Mouse (Mus musculus): ENCODE data around the gene Exoc2. TPM values are rescaled to one million over a fixed set of nuclear protein-coding genes. Genes with fewer than 3 reads are reported as not detected.

The Exoc2 gene
- polyA plus RNA-seq, 1 experiment from 2014 or later, result 27.4 TPM

- ATAC-seq (ENCODE audit: insufficient number of reproducible peaks, low FRiP score, low TSS enrichment, low read depth), result no peak
- Histone ChIP-seq H3K4me3 (replicated peaks) (no peak overlapping the region), H3K27ac (replicated peaks) (no peak overlapping the region), H3K9ac (no peak overlapping the region), H3K27me3 (no peaks in the 10 kb centered on the region), H3K9me3 (replicated peaks) (no peaks in the 10 kb centered on the region), H3K4me2 (replicated peaks) (no peak overlapping the region), H3K4me1 (no peaks in the 10 kb centered on the region), H3K36me3 (0 out of 2 replicates have a peak, but pooled peaks cover 4% of the 10 kb centered on the region)
- WGBS, result 56% methylated on average over 4 of the region's 4 CpGs
Measured at GRCm38 (mm10) chr13:30931613-30932012, 42.3 kb downstream of the Exoc2 start.

- no peak overlapping the region for H3K4me3 ChIP-seq (replicated peaks)
- H3K9ac ChIP-seq, result no peak overlapping the region
- H3K4me1 ChIP-seq, result no peaks in the 10 kb centered on the region
- H3K4me2 ChIP-seq (replicated peaks), result no peak overlapping the region
- H3K9me3 ChIP-seq (replicated peaks), result no peaks in the 10 kb centered on the region
- no peak for ATAC-seq (ENCODE audit: insufficient number of reproducible peaks, low FRiP score, low TSS enrichment, low read depth)
- WGBS, result 83% methylated on average over 2 of the region's 2 CpGs
- no peak overlapping the region for H3K27ac ChIP-seq (replicated peaks)
- no peaks in the 10 kb centered on the region for H3K27me3 ChIP-seq
- peaks cover 10% of the 10 kb centered on the region for H3K36me3 ChIP-seq
Measured at GRCm38 (mm10) chr13:30929119-30929518, 44.8 kb downstream of the Exoc2 start.

- no peak overlapping the region for H3K4me2 ChIP-seq (replicated peaks)
- H3K4me3 ChIP-seq (replicated peaks), result no peak overlapping the region
- H3K27me3 ChIP-seq, result no peaks in the 10 kb centered on the region
Measured at GRCm38 (mm10) chr13:30924269-30924668, 49.6 kb downstream of the Exoc2 start.

GRCm38 (mm10) chr13:30921914-30922313 is 52.0 kb downstream of the Exoc2 start:
- H3K27me3 ChIP-seq, result no peaks in the 10 kb centered on the region
- WGBS, result 87% methylated on average over 4 of the region's 4 CpGs

More at GRCm38 (mm10) chr13:30924269-30924668, 49.6 kb downstream of the Exoc2 start:
- Histone ChIP-seq H3K9ac (no peak overlapping the region), H3K36me3 (peaks cover 7% of the 10 kb centered on the region), H3K27ac (replicated peaks) (no peak overlapping the region), H3K4me1 (no peaks in the 10 kb centered on the region), H3K9me3 (replicated peaks) (no peaks in the 10 kb centered on the region)
- 89% methylated on average over 6 of the region's 6 CpGs for WGBS
- no peak for ATAC-seq (ENCODE audit: insufficient number of reproducible peaks, low FRiP score, low TSS enrichment, low read depth)

GRCm38 (mm10) chr13:30913757-30914156 is 60.1 kb downstream of the Exoc2 start:
- H3K4me2 ChIP-seq (replicated peaks), result no peak overlapping the region
- H3K9me3 ChIP-seq (replicated peaks), result no peaks in the 10 kb centered on the region
- no peak overlapping the region for H3K27ac ChIP-seq (replicated peaks)
- H3K36me3 ChIP-seq, result no peaks in the 10 kb centered on the region
- H3K4me1 ChIP-seq, result no peaks in the 10 kb centered on the region
- no peak overlapping the region for H3K9ac ChIP-seq
- no peak for ATAC-seq (ENCODE audit: insufficient number of reproducible peaks, low FRiP score, low TSS enrichment, low read depth)
- no peaks in the 10 kb centered on the region for H3K27me3 ChIP-seq
- no peak overlapping the region for H3K4me3 ChIP-seq (replicated peaks)

More at GRCm38 (mm10) chr13:30921914-30922313, 52.0 kb downstream of the Exoc2 start:
- Histone ChIP-seq H3K4me2 (replicated peaks) (no peak overlapping the region), H3K36me3 (peaks cover 6% of the 10 kb centered on the region), H3K4me1 (no peaks in the 10 kb centered on the region), H3K9me3 (replicated peaks) (no peaks in the 10 kb centered on the region), H3K4me3 (replicated peaks) (no peak overlapping the region), H3K9ac (no peak overlapping the region), H3K27ac (replicated peaks) (no peak overlapping the region)
- no peak for ATAC-seq (ENCODE audit: insufficient number of reproducible peaks, low FRiP score, low TSS enrichment, low read depth)

GRCm38 (mm10) chr13:30913028-30913427 is 60.9 kb downstream of the Exoc2 start:
- no peak for ATAC-seq (ENCODE audit: insufficient number of reproducible peaks, low FRiP score, low TSS enrichment, low read depth)
- no peak overlapping the region for H3K27ac ChIP-seq (replicated peaks)
- no peak overlapping the region for H3K9ac ChIP-seq
- no peaks in the 10 kb centered on the region for H3K27me3 ChIP-seq
- H3K4me3 ChIP-seq (replicated peaks), result no peak overlapping the region
- H3K4me1 ChIP-seq, result no peaks in the 10 kb centered on the region
- H3K9me3 ChIP-seq (replicated peaks), result no peaks in the 10 kb centered on the region
- H3K36me3 ChIP-seq, result no peaks in the 10 kb centered on the region
- WGBS, result 16% methylated on average over 4 of the region's 4 CpGs
- H3K4me2 ChIP-seq (replicated peaks), result no peak overlapping the region

- ATAC-seq (ENCODE audit: insufficient number of reproducible peaks, low FRiP score, low TSS enrichment, low read depth), result no peak
- Histone ChIP-seq H3K27me3 (no peaks in the 10 kb centered on the region), H3K27ac (replicated peaks) (no peak overlapping the region), H3K4me1 (no peaks in the 10 kb centered on the region), H3K9me3 (replicated peaks) (no peaks in the 10 kb centered on the region), H3K36me3 (no peaks in the 10 kb centered on the region), H3K4me2 (replicated peaks) (no peak overlapping the region), H3K4me3 (replicated peaks) (no peak overlapping the region), H3K9ac (no peak overlapping the region)
- WGBS, result 75% methylated on average over 5 of the region's 5 CpGs
Measured at GRCm38 (mm10) chr13:30911931-30912625, 61.8 kb downstream of the Exoc2 start.

- 55% methylated on average over 5 of the region's 5 CpGs for WGBS
Measured at GRCm38 (mm10) chr13:30910889-30911288, 63.0 kb downstream of the Exoc2 start.

GRCm38 (mm10) chr13:30902286-30902685 is 71.6 kb downstream of the Exoc2 start:
- 49% methylated on average over 2 of the region's 2 CpGs for WGBS
- Histone ChIP-seq H3K36me3 (peaks cover 22% of the 10 kb centered on the region), H3K9ac (no peak overlapping the region), H3K4me2 (replicated peaks) (no peak overlapping the region), H3K27ac (replicated peaks) (no peak overlapping the region), H3K9me3 (replicated peaks) (no peaks in the 10 kb centered on the region), H3K4me3 (replicated peaks) (no peak overlapping the region), H3K27me3 (no peaks in the 10 kb centered on the region), H3K4me1 (no peaks in the 10 kb centered on the region)
- no peak for ATAC-seq (ENCODE audit: insufficient number of reproducible peaks, low FRiP score, low TSS enrichment, low read depth)

More at GRCm38 (mm10) chr13:30910889-30911288, 63.0 kb downstream of the Exoc2 start:
- H3K4me2 ChIP-seq (replicated peaks), result no peak overlapping the region
- no peaks in the 10 kb centered on the region for H3K4me1 ChIP-seq
- no peak overlapping the region for H3K4me3 ChIP-seq (replicated peaks)
- H3K9ac ChIP-seq, result no peak overlapping the region
- H3K27me3 ChIP-seq, result no peaks in the 10 kb centered on the region
- no peaks in the 10 kb centered on the region for H3K9me3 ChIP-seq (replicated peaks)
- no peaks in the 10 kb centered on the region for H3K36me3 ChIP-seq
- no peak for ATAC-seq (ENCODE audit: insufficient number of reproducible peaks, low FRiP score, low TSS enrichment, low read depth)
- H3K27ac ChIP-seq (replicated peaks), result no peak overlapping the region

- Histone ChIP-seq H3K4me2 (replicated peaks) (no peak overlapping the region), H3K36me3 (peaks cover 22% of the 10 kb centered on the region), H3K27me3 (no peaks in the 10 kb centered on the region), H3K9me3 (replicated peaks) (no peaks in the 10 kb centered on the region), H3K9ac (no peak overlapping the region), H3K4me3 (replicated peaks) (no peak overlapping the region), H3K27ac (replicated peaks) (no peak overlapping the region), H3K4me1 (no peaks in the 10 kb centered on the region)
- no peak for ATAC-seq (ENCODE audit: insufficient number of reproducible peaks, low FRiP score, low TSS enrichment, low read depth)
- 84% methylated on average over 7 of the region's 7 CpGs for WGBS
Measured at GRCm38 (mm10) chr13:30901387-30902041, 72.4 kb downstream of the Exoc2 start.

GRCm38 (mm10) chr13:30894015-30894634 is 79.8 kb downstream of the Exoc2 start:
- Histone ChIP-seq H3K27me3 (no peaks in the 10 kb centered on the region), H3K4me3 (replicated peaks) (no peak overlapping the region), H3K36me3 (peaks cover 13% of the 10 kb centered on the region; the same call in 1 of the 2 replicates), H3K4me2 (replicated peaks) (no peak overlapping the region), H3K9ac (no peak overlapping the region), H3K4me1 (no peaks in the 10 kb centered on the region), H3K27ac (replicated peaks) (no peak overlapping the region), H3K9me3 (replicated peaks) (no peaks in the 10 kb centered on the region)
- ATAC-seq (ENCODE audit: insufficient number of reproducible peaks, low FRiP score, low TSS enrichment, low read depth), result no peak
- WGBS, result 67% methylated on average over 6 of the region's 6 CpGs
